In the genomic region with DNA sequence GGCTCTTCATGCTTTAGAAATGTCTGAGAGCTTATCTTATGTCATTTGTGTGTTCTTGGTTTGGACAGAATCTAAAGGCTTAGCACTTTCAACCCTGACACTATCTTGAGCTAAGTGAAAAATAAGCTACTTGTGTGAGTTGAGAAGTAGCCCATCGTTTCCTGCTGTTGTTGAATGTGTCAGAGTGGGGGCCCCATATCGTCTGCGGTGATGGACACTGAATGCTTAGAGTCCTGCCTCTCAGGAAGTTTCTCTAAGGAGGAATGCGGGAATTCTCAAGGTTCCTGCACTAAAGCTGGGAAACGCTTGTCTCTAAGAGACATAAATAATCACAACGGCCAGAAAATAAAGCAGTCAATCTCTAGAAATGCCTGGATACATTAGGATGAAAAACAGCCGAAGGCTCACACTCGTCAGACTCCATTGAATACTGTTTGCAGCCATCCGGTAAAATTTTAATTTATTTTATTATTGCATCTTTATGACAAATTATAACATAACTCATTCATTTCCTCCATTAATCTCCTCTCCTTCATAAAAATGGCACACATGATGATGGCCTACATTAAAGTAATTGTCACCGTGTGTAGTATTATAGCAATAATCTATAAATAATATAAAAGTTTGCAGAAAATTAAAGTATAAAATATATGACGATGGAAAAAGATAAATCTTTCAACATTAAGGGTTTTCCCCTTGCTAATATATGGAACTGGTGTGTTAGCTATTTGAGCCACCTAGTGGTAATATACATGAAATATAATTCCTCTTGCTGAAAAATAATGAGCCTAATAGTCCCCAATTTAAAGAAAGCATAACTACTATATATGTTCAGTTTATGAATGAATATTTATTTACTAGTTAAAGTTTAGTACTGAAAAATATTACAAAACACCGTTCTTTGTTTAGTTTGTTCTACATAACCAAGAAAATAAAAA, we compare ENCODE assay signal across 14 mouse cellular contexts.
DNase-seq lines count a peak whose midpoint lies in the region; ATAC-seq and TF ChIP-seq lines count a peak whose summit lies in the region.
"Had no signal": no experiment of that assay in that cellular context is flagged by ENCODE, and none has a peak within 500 bp of the region (broad histone marks: within the 10 kb centered on the region; RNA-seq: fewer than 3 reads in every experiment).

No protein-coding gene starts in this region.

- H3K79me2 ChIP-seq in liver, adult 2 months (ENCODE audit: control insufficient read depth, insufficient read depth, low read length): no peaks in the 10 kb centered on the region

- no peak for ATAC-seq in hindbrain, embryonic 14.5 days (ENCODE audit: low FRiP score)
- ATAC-seq in hindbrain, embryonic 12.5 days (ENCODE audit: low FRiP score): no peak
- no peak for ATAC-seq in liver, embryonic 11.5 days (replicated peaks; ENCODE audit: low FRiP score)
- ATAC-seq in CD4-positive, CD25-positive, alpha-beta regulatory T cell, adult 4 months: peak; percentile 58

- no peak overlapping the region for H3K4me2 ChIP-seq in hindbrain, embryonic 14.5 days (replicated peaks)
- no peak overlapping the region for H3K4me2 ChIP-seq in hindbrain, embryonic 12.5 days (replicated peaks)
- no peak overlapping the region for H3K4me2 ChIP-seq in liver, embryonic 11.5 days
- H3K4me2 ChIP-seq: hindbrain, embryonic 15.5 days; liver, embryonic 15.5 days had no signal

- no peak for TF ChIP-seq POLR2A in liver, adult 2 months (IDR thresholded peaks at IDR 0.05; ENCODE audit: extremely low read depth, insufficient read depth, low read length)
- TF ChIP-seq POLR2A in brain, embryonic 14.5 days (IDR thresholded peaks at IDR 0.05; ENCODE audit: borderline replicate concordance, extremely low read depth, insufficient read depth, insufficient read length, poor library complexity, severe bottlenecking): no peak

- no peaks in the 10 kb centered on the region for H3K27me3 ChIP-seq in hindbrain, embryonic 14.5 days (ENCODE audit: control insufficient read depth, insufficient read depth, low read length)
- no peaks in the 10 kb centered on the region for H3K27me3 ChIP-seq in hindbrain, embryonic 12.5 days
- H3K27me3 ChIP-seq in liver, adult 2 months (ENCODE audit: control insufficient read depth, insufficient read depth, low read length): no peaks in the 10 kb centered on the region
- no peaks in the 10 kb centered on the region for H3K27me3 ChIP-seq in liver, embryonic 11.5 days (replicated peaks; ENCODE audit: control insufficient read depth, insufficient read depth, low read length)
- H3K27me3 ChIP-seq: hindbrain, embryonic 15.5 days; liver, embryonic 15.5 days; megakaryocyte, embryonic 14.5 days had no signal

- no peak overlapping the region for H3K9ac ChIP-seq in hindbrain, embryonic 14.5 days
- no peak overlapping the region for H3K9ac ChIP-seq in hindbrain, embryonic 12.5 days
- no peak overlapping the region for H3K9ac ChIP-seq in liver, adult 2 months (ENCODE audit: low read depth, low read length)
- H3K9ac ChIP-seq in liver, embryonic 11.5 days (ENCODE audit: low read depth, low read length): no peak overlapping the region
- H3K9ac ChIP-seq: hindbrain, embryonic 15.5 days; liver, embryonic 15.5 days had no signal

- no peaks in the 10 kb centered on the region for H3K4me1 ChIP-seq in hindbrain, embryonic 14.5 days (replicated peaks; ENCODE audit: control insufficient read depth, insufficient read depth, low read length)
- no peaks in the 10 kb centered on the region for H3K4me1 ChIP-seq in hindbrain, embryonic 12.5 days
- H3K4me1 ChIP-seq in liver, adult 2 months (ENCODE audit: control insufficient read depth, insufficient read depth, low read length): no peaks in the 10 kb centered on the region
- H3K4me1 ChIP-seq in liver, embryonic 11.5 days (replicated peaks; ENCODE audit: control insufficient read depth, insufficient read depth, low read length): no peaks in the 10 kb centered on the region
- H3K4me1 ChIP-seq: forebrain, embryonic 10.5 days; hindbrain, embryonic 15.5 days; liver, embryonic 15.5 days; megakaryocyte, embryonic 14.5 days had no signal

- H3K27ac ChIP-seq in hindbrain, embryonic 14.5 days: no peak overlapping the region
- no peak overlapping the region for H3K27ac ChIP-seq in hindbrain, embryonic 12.5 days
- H3K27ac ChIP-seq in liver, adult 2 months (replicated peaks; ENCODE audit: insufficient read depth, low read depth, low read length): no peak overlapping the region
- no peak overlapping the region for H3K27ac ChIP-seq in liver, embryonic 11.5 days (ENCODE audit: low read depth, low read length)
- H3K27ac ChIP-seq: forebrain, embryonic 10.5 days; hindbrain, embryonic 15.5 days; liver, embryonic 15.5 days had no signal

- WGBS in hindbrain, embryonic 14.5 days: 75% methylated on average over 12 of the region's 12 CpGs
- WGBS in hindbrain, embryonic 12.5 days: 85% methylated on average over 12 of the region's 12 CpGs
- WGBS in liver, adult 2 months: 75% methylated on average over 12 of the region's 12 CpGs
- 60% methylated on average over 12 of the region's 12 CpGs for WGBS in liver, embryonic 11.5 days

- no peaks in the 10 kb centered on the region for H3K36me3 ChIP-seq in hindbrain, embryonic 14.5 days (replicated peaks; ENCODE audit: control insufficient read depth, insufficient read depth)
- no peaks in the 10 kb centered on the region for H3K36me3 ChIP-seq in hindbrain, embryonic 12.5 days
- no peaks in the 10 kb centered on the region for H3K36me3 ChIP-seq in liver, adult 2 months (ENCODE audit: control insufficient read depth, insufficient read depth, low read length)
- H3K36me3 ChIP-seq in liver, embryonic 11.5 days (ENCODE audit: control insufficient read depth, insufficient read depth, low read length): no peaks in the 10 kb centered on the region
- H3K36me3 ChIP-seq: forebrain, embryonic 10.5 days; hindbrain, embryonic 15.5 days; liver, embryonic 15.5 days had no signal

- no peaks in the 10 kb centered on the region for H3K9me3 ChIP-seq in hindbrain, embryonic 14.5 days (ENCODE audit: control insufficient read depth, low read length)
- H3K9me3 ChIP-seq in hindbrain, embryonic 12.5 days (replicated peaks): no peaks in the 10 kb centered on the region
- H3K9me3 ChIP-seq in liver, embryonic 11.5 days (ENCODE audit: control insufficient read depth, low read length): no peaks in the 10 kb centered on the region
- H3K9me3 ChIP-seq: forebrain, embryonic 10.5 days; hindbrain, embryonic 15.5 days; liver, embryonic 15.5 days; megakaryocyte, embryonic 14.5 days had no signal

- no peak overlapping the region for H3K4me3 ChIP-seq in hindbrain, embryonic 14.5 days (replicated peaks; ENCODE audit: low read length)
- no peak overlapping the region for H3K4me3 ChIP-seq in hindbrain, embryonic 12.5 days
- H3K4me3 ChIP-seq in liver, adult 2 months (ENCODE audit: insufficient read depth, low read depth, low read length): no peak overlapping the region
- no peak overlapping the region for H3K4me3 ChIP-seq in liver, embryonic 11.5 days (ENCODE audit: low read depth, low read length)
- H3K4me3 ChIP-seq: forebrain, embryonic 10.5 days; hindbrain, embryonic 15.5 days; liver, embryonic 15.5 days; megakaryocyte, embryonic 14.5 days; myocyte had no signal

- DNase-seq in hindbrain, embryonic 14.5 days (ENCODE audit: low spot score): peak; percentile 28
- DNase-seq in liver, adult 2 months (ENCODE audit: extremely low read depth, low read depth, low spot score): no peak
- no peak for DNase-seq in liver, embryonic 11.5 days (ENCODE audit: low spot score)
- DNase-seq in brain, embryonic 14.5 days (ENCODE audit: low read depth): peak; percentile 13
- no peak for DNase-seq in adrenal gland, postnatal 14 days
- no peak for DNase-seq in ovary, postnatal 10 days (ENCODE audit: low spot score)
- DNase-seq: cerebellum, adult 9-11 months had no signal

- peak; percentile 29; the same call in 1 of the 2 replicates for TF ChIP-seq CTCF in liver, adult 2 months (IDR thresholded peaks at IDR 0.05; ENCODE audit: low read depth, low read length)
- TF ChIP-seq CTCF in brain, embryonic 14.5 days (IDR thresholded peaks at IDR 0.05; ENCODE audit: borderline replicate concordance, extremely low read depth, insufficient read depth, insufficient read length): no peak

Comparison
In these comparisons a context has a peak if more than half of its experiments do, and no peak if none do; other contexts are left out.
1. DNase-seq: peak in hindbrain, embryonic 14.5 days (single experiment) and brain, embryonic 14.5 days (single experiment); none in liver, adult 2 months (single experiment), liver, embryonic 11.5 days (single experiment), adrenal gland, postnatal 14 days (single experiment) and ovary, postnatal 10 days (single experiment).